Mouse (Mus musculus): ENCODE data around the gene Hddc2.

GRCm38 (mm10) chr10:31295705-31296104, 17.5 kb upstream of the Hddc2 start:
- TF ChIP-seq POLR2A (IDR thresholded peaks at IDR 0.05; ENCODE audit: insufficient read depth, low read depth, low read length): no peak
- TF ChIP-seq CTCF (IDR thresholded peaks at IDR 0.05; ENCODE audit: insufficient read depth, low read depth, low read length): no peak
